Mouse (Mus musculus): ENCODE data around the gene Adgrg3. TPM values are rescaled to one million over a fixed set of nuclear protein-coding genes. Genes with fewer than 3 reads are reported as not detected.

The Adgrg3 gene
- total RNA-seq, 1 experiment, result 0.36 TPM

DNA sequence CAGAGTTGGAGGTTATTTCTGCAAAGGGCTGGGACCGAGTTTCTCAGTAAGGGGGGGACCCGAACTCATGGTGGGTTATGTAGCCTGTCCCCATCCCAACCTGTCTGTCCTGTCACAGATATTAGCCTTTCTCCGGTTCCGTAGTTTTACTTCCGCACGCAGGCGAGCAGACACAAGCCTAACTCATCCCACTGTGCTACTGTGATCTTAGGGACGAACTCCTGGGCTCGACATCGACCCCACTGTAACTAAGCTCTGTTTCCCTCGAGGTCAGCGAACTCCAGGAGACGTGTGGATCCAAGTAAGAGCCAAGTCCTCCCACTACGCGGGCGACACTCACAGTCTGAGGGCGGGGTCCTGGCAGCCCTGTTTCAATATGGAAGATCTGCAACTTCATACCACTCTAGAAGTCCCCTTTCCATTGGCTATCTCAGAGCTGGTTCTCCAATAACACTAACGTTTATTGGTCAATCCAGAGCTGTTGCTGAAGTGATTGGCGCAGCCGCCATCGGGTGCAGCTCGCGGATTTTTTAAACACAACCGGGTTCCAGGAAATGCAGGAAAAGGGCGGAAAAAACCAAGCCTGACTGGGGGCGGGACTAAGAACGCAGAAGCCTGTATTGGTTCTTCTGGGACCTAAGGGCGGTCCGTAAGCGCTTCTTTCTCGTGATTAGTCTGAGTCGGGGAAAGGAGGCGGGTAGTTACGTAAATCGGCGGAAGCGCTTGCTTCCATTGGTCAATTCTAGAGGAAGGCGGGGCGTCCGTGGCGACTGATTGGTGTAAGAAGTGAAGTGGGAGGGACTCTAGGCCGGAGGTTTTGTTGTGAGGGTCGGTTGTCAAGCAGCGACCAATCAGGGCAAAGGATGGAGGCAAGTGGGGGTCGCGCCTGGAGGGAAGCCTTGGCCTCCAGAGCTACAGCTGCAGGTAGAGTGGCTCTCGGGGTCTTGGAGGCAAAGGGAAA, 63.2 kb downstream of the Adgrg3 start, which contains the start of gene Katnb1:
Gene Katnb1, plus strand, starts transcription at position 806 of the 961 bp plus-strand sequence.
- peak within 1 kb of the TSS; percentile 47; the same call in 1 of the 2 replicates for H3K27ac ChIP-seq (ENCODE audit: insufficient read depth, low read depth, low read length, poor library complexity, severe bottlenecking)

DNA sequence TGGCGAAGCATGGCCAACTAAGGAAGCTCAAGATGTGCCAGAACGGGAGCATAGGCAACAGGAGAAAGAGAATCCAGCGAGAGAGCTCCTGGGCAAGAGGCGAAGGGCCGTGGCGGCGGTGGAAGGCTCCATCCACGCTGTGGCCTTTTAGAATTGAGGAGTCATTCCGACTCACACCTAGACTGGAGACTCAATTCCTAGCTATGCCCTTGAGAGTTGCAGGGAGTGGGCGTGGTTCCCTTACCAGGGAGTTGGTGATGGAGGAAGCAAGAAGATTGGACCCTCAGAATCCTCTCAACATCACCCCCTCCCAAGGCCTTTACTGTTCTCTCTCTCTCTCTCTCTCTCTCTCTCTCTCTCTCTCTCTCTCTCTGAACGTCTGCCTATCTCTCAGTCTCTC, 64.2 kb downstream of the Adgrg3 start:
- Histone ChIP-seq H3K27ac (ENCODE audit: insufficient read depth, low read depth, low read length, poor library complexity, severe bottlenecking) (no peak overlapping the region), H3K9me3 (ENCODE audit: control insufficient read depth, insufficient read depth, low read depth, low read length) (no peaks in the 10 kb centered on the region), H3K9ac (ENCODE audit: insufficient read depth, low read depth, low read length, poor library complexity, severe bottlenecking) (peak overlapping the region; percentile 84), H3K4me1 (ENCODE audit: control insufficient read depth in 2 of 2, insufficient read depth in 2 of 2, low read length in 2 of 2, poor library complexity in 1 of 2) (peaks cover 5 to 12% of the 10 kb centered on the region in 2 experiments; a peak in 1 of 4 replicates), H3K4me3 (ENCODE audit: insufficient read depth in 1 of 2, low read depth in 1 of 2, low read length in 2 of 2, poor library complexity in 1 of 2, severe bottlenecking in 1 of 2) (peak overlapping the region; percentile 88 to 95), H3K36me3 (ENCODE audit: control insufficient read depth, insufficient read depth, low read length, poor library complexity, severe bottlenecking) (no peaks in the 10 kb centered on the region; the same call in 1 of the 2 replicates)
- TF ChIP-seq MAFK (IDR thresholded peaks at IDR 0.05; ENCODE audit: insufficient read depth, low read depth, low read length), result no peak
- TF ChIP-seq ZNF384 (IDR thresholded peaks at IDR 0.05; ENCODE audit: low read depth, low read length), result no peak
- no peak for TF ChIP-seq CHD2 (IDR thresholded peaks at IDR 0.05; ENCODE audit: low read depth, low read length)
- TF ChIP-seq ZC3H11A (IDR thresholded peaks at IDR 0.05; ENCODE audit: borderline replicate concordance, low read depth, low read length), result no peak
- TF ChIP-seq HCFC1 (IDR thresholded peaks at IDR 0.05; ENCODE audit: borderline replicate concordance, insufficient read depth, low read length), result no peak
- no peak for DNase-seq (ENCODE audit: low read depth, low spot score)
- in situ Hi-C loops (cut with MboI; ENCODE audit: low sequenced_read_pairs in 2 of 2, unreplicated experiment in 2 of 2), result no loop called here

More for the DNA sequence above, 63.2 kb downstream of the Adgrg3 start, which contains the start of gene Katnb1:
- H3K36me3 ChIP-seq (ENCODE audit: control insufficient read depth, insufficient read depth, low read length, poor library complexity, severe bottlenecking), result no peaks in the 10 kb centered on the region
- in situ Hi-C loops (cut with MboI; ENCODE audit: low sequenced_read_pairs in 2 of 2, unreplicated experiment in 2 of 2), result no loop called here
- peak within 1 kb of the TSS; percentile 89 for H3K9ac ChIP-seq (ENCODE audit: insufficient read depth, low read depth, low read length, poor library complexity, severe bottlenecking)
- DNase-seq (ENCODE audit: low read depth, low spot score), result peak; percentile 100
- TF ChIP-seq ZC3H11A (IDR thresholded peaks at IDR 0.05; ENCODE audit: borderline replicate concordance, low read depth, low read length), result no peak
- peak; percentile 96 for TF ChIP-seq HCFC1 (IDR thresholded peaks at IDR 0.05; ENCODE audit: borderline replicate concordance, insufficient read depth, low read length)
- 0 out of 2 replicates have a peak, but pooled peaks have one; percentile 36 for TF ChIP-seq ZNF384 (IDR thresholded peaks at IDR 0.05; ENCODE audit: low read depth, low read length)
- TF ChIP-seq MAFK (IDR thresholded peaks at IDR 0.05; ENCODE audit: insufficient read depth, low read depth, low read length), result 0 out of 2 replicates have a peak, but pooled peaks have one; percentile 11
- TF ChIP-seq CHD2 (IDR thresholded peaks at IDR 0.05; ENCODE audit: low read depth, low read length), result peak; percentile 99
- H3K4me1 ChIP-seq (ENCODE audit: control insufficient read depth in 2 of 2, insufficient read depth in 2 of 2, low read length in 2 of 2, poor library complexity in 1 of 2), result peaks cover 5 to 12% of the 10 kb centered on the region in 2 experiments; a peak in 1 of 4 replicates
- no peaks in the 10 kb centered on the region for H3K9me3 ChIP-seq (ENCODE audit: control insufficient read depth, insufficient read depth, low read depth, low read length)
- peak within 1 kb of the TSS; percentile 88 to 95 for H3K4me3 ChIP-seq (ENCODE audit: insufficient read depth in 1 of 2, low read depth in 1 of 2, low read length in 2 of 2, poor library complexity in 1 of 2, severe bottlenecking in 1 of 2)

DNA sequence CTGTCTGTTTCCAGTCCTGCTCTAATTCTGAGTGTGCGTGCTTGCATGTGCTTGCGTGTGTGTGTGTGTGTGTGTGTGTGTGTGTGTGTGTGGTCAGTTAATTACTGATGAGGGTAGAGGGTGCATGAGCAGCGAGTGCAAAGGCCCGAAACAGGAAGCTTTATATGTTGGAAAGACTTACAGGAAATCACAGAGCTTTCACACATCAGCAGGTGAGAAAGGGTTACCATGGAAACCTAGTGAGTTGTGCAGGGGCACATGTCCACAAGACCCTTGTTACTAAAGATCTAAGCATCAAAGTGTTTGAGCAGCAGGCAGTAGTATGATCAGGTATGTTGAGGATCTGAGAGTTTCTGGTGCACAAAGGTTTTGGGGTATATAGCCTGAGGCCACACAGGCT, 66.8 kb downstream of the Adgrg3 start:
- H3K36me3 ChIP-seq (ENCODE audit: control insufficient read depth, insufficient read depth, low read length, poor library complexity, severe bottlenecking), result peaks cover 5% of the 10 kb centered on the region
- in situ Hi-C loops (cut with MboI; ENCODE audit: low sequenced_read_pairs in 2 of 2, unreplicated experiment in 2 of 2), result no loop called here

DNA sequence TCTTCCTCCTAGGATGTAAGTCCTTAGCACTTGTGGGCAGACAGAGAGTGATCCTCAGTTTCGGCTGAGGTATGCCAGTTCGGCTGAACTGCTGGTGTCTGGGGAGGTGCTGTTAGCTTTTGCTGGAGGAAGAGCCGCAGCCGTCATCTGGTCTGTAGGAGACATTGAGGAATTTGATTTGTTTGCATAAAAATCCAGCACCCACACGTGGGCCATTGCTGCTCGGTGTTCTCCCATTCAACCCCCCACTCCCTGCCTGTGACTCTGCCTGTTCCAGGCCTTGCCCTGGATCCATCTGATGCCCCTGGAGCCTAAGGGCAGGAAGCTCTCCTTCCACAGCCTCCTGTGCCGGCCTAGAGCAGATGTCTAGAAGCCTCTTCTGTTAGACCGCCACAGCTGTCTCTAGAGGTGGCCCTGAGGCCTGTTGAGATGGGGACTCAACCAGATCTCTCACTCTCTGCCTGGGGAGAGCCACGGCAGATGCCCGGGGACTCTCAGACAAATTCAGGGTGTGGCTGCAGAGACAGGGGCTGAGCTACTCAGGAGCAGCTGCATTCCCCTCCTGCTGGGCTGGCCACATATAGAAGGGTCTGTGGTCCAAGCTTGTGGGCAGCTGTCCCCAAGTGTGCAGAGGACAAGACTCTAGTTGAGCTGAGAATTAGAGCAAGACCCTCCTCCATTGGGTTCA, 67.4 kb downstream of the Adgrg3 start:
- Histone ChIP-seq H3K4me1 (ENCODE audit: control insufficient read depth in 2 of 2, insufficient read depth in 2 of 2, low read length in 2 of 2, poor library complexity in 1 of 2) (peaks cover 3 to 12% of the 10 kb centered on the region in 2 experiments; a peak in 1 of 4 replicates), H3K9me3 (ENCODE audit: control insufficient read depth, insufficient read depth, low read depth, low read length) (no peaks in the 10 kb centered on the region), H3K36me3 (ENCODE audit: control insufficient read depth, insufficient read depth, low read length, poor library complexity, severe bottlenecking) (peaks cover 5% of the 10 kb centered on the region), H3K9ac (ENCODE audit: insufficient read depth, low read depth, low read length, poor library complexity, severe bottlenecking) (peak overlapping the region; percentile 7), H3K27ac (ENCODE audit: insufficient read depth, low read depth, low read length, poor library complexity, severe bottlenecking) (no peak overlapping the region; the same call in 1 of the 2 replicates), H3K4me3 (ENCODE audit: insufficient read depth in 1 of 2, low read depth in 1 of 2, low read length in 2 of 2, poor library complexity in 1 of 2, severe bottlenecking in 1 of 2) (no peak overlapping the region)
- no peak for DNase-seq (ENCODE audit: low read depth, low spot score)
- no peak for TF ChIP-seq MAFK (IDR thresholded peaks at IDR 0.05; ENCODE audit: insufficient read depth, low read depth, low read length)
- TF ChIP-seq HCFC1 (IDR thresholded peaks at IDR 0.05; ENCODE audit: borderline replicate concordance, insufficient read depth, low read length), result no peak
- TF ChIP-seq CHD2 (IDR thresholded peaks at IDR 0.05; ENCODE audit: low read depth, low read length), result no peak
- TF ChIP-seq ZNF384 (IDR thresholded peaks at IDR 0.05; ENCODE audit: low read depth, low read length), result no peak
- TF ChIP-seq ZC3H11A (IDR thresholded peaks at IDR 0.05; ENCODE audit: borderline replicate concordance, low read depth, low read length), result no peak
- in situ Hi-C loops (cut with MboI; ENCODE audit: low sequenced_read_pairs in 2 of 2, unreplicated experiment in 2 of 2), result no loop called here

More for the DNA sequence above, 66.8 kb downstream of the Adgrg3 start:
- peaks cover 5 to 12% of the 10 kb centered on the region in 2 experiments; a peak in 1 of 4 replicates for H3K4me1 ChIP-seq (ENCODE audit: control insufficient read depth in 2 of 2, insufficient read depth in 2 of 2, low read length in 2 of 2, poor library complexity in 1 of 2)
- peak overlapping the region; percentile 7; the same call in 1 of the 2 replicates for H3K9ac ChIP-seq (ENCODE audit: insufficient read depth, low read depth, low read length, poor library complexity, severe bottlenecking)
- TF ChIP-seq CHD2 (IDR thresholded peaks at IDR 0.05; ENCODE audit: low read depth, low read length) (no peak), ZC3H11A (IDR thresholded peaks at IDR 0.05; ENCODE audit: borderline replicate concordance, low read depth, low read length) (no peak), MAFK (IDR thresholded peaks at IDR 0.05; ENCODE audit: insufficient read depth, low read depth, low read length) (no peak), HCFC1 (IDR thresholded peaks at IDR 0.05; ENCODE audit: borderline replicate concordance, insufficient read depth, low read length) (no peak)
- H3K9me3 ChIP-seq (ENCODE audit: control insufficient read depth, insufficient read depth, low read depth, low read length), result no peaks in the 10 kb centered on the region
- DNase-seq (ENCODE audit: low read depth, low spot score), result no peak
- no peak overlapping the region for H3K4me3 ChIP-seq (ENCODE audit: insufficient read depth in 1 of 2, low read depth in 1 of 2, low read length in 2 of 2, poor library complexity in 1 of 2, severe bottlenecking in 1 of 2)
- H3K27ac ChIP-seq (ENCODE audit: insufficient read depth, low read depth, low read length, poor library complexity, severe bottlenecking), result no peak overlapping the region; the same call in 1 of the 2 replicates
